ENCODE assay signal across 17 mouse cellular contexts in the genomic region with DNA sequence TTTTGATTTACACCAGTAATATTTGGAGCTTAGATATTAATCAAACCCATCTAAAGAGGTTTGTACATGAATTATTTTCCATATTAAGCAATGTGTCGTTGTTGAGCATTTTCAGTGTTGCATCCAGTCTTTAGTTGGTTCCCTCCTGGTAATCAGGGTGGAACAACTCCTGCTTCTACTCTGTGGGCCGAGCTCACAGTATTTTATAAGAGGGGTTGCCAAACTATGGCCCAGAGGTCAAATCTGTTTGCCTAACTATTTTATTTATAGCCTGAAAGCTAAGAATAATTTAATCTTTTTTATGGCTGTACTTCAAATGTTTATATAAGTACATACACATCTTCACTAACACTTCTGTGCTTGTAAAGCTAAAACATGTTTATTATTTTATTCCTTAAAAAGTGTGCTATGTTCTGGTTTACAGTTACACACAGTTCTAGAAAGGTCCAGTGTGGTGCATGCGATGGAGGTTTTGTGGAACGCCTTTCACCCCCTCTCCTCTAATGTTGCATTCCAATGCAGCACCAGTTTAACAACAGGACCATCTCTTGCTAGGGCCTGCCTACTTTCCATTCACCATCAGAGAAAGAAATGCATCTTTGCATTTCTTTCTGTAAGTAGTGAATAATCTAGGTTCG.
"Had no signal": no experiment of that assay in that cellular context is flagged by ENCODE, and none has a peak within 500 bp of the region (broad histone marks: within the 10 kb centered on the region; RNA-seq: fewer than 3 reads in every experiment).

No protein-coding gene starts in this region.

- ATAC-seq: liver, postnatal 0 days; midbrain, embryonic 13.5 days; midbrain, embryonic 15.5 days had no signal

- H3K4me1 ChIP-seq: liver, embryonic 13.5 days; liver, embryonic 15.5 days; megakaryocyte, embryonic 14.5 days; midbrain, embryonic 13.5 days; midbrain, embryonic 15.5 days; neural tube, embryonic 12.5 days; stomach, embryonic 15.5 days had no signal

- H3K36me3 ChIP-seq: liver, embryonic 13.5 days; liver, embryonic 15.5 days; midbrain, embryonic 13.5 days; midbrain, embryonic 15.5 days; neural tube, embryonic 12.5 days; stomach, embryonic 15.5 days had no signal

- H3K9me3 ChIP-seq: liver, embryonic 13.5 days; liver, embryonic 15.5 days; megakaryocyte, embryonic 14.5 days; midbrain, embryonic 13.5 days; midbrain, embryonic 15.5 days; neural tube, embryonic 12.5 days; stomach, embryonic 15.5 days had no signal

- H3K4me3 ChIP-seq: liver, embryonic 13.5 days; liver, embryonic 15.5 days; megakaryocyte, embryonic 14.5 days; midbrain, embryonic 13.5 days; midbrain, embryonic 15.5 days; neural tube, embryonic 12.5 days; stomach, embryonic 15.5 days had no signal

- H3K27me3 ChIP-seq: liver, embryonic 13.5 days; liver, embryonic 15.5 days; megakaryocyte, embryonic 14.5 days; midbrain, embryonic 13.5 days; midbrain, embryonic 15.5 days; neural tube, embryonic 12.5 days; stomach, embryonic 15.5 days had no signal

- H3K4me2 ChIP-seq: liver, embryonic 11.5 days; liver, embryonic 13.5 days; liver, embryonic 15.5 days; midbrain, embryonic 11.5 days; midbrain, embryonic 13.5 days; midbrain, embryonic 15.5 days; neural tube, embryonic 12.5 days; stomach, embryonic 15.5 days had no signal

- H3K27ac ChIP-seq: liver, embryonic 13.5 days; liver, embryonic 15.5 days; macrophage; midbrain, embryonic 13.5 days; midbrain, embryonic 15.5 days; neural tube, embryonic 12.5 days; stomach, embryonic 15.5 days; stomach, postnatal 0 days had no signal

- DNase-seq: liver, embryonic 13.5 days; liver, postnatal 0 days; lung, postnatal 10 days; right cerebral cortex, postnatal 14 days; thymus, adult 2 months; thymus, postnatal 25 days; thymus, postnatal 4 days had no signal

- H3K9ac ChIP-seq: liver, embryonic 13.5 days; liver, embryonic 15.5 days; liver, postnatal 0 days; midbrain, embryonic 13.5 days; midbrain, embryonic 15.5 days; neural tube, embryonic 12.5 days; stomach, embryonic 15.5 days had no signal
